Mouse (Mus musculus) embryonic facial prominence, embryonic 14.5 days (tissue): Measurements from ENCODE around the gene Hnrnpr. TPM values are rescaled to one million over a fixed set of nuclear protein-coding genes. Genes with fewer than 3 reads are reported as not detected.

ENCODE experiments used
- ATAC-seq: fragments of 200-750 bp; cut with Nextera tagmentation; 2 replicates; pipeline ENCODE4 v1.8.0; 2017; ENCODE audit warnings: low read depth, moderate number of reproducible peaks, moderate TSS enrichment
- DNase-seq: peaks from one replicate; pipeline ENCODE4 v3.0.0-alpha.2; 2015; ENCODE audit warnings: low spot score
- H3K27ac ChIP-seq: fragments of 300-500 bp; sonication (generic); replicated peaks from 2 replicates; pipeline ENCODE4 v1.5.1; 2014; ENCODE audit warnings: low read depth, mild to moderate bottlenecking, low read length, moderate library complexity
- H3K27me3 ChIP-seq: fragments of 300-500 bp; sonication (generic); replicated peaks from 2 replicates; pipeline ENCODE4 v1.6.1; 2014; ENCODE audit warnings: low read length; ENCODE audit not compliant: control insufficient read depth, insufficient read depth
- H3K36me3 ChIP-seq: fragments of 300-500 bp; sonication (generic); 2 replicates; pipeline ENCODE4 v1.6.1; 2014; ENCODE audit warnings: low read length, mixed read lengths; ENCODE audit not compliant: control insufficient read depth, insufficient read depth
- H3K4me1 ChIP-seq: fragments of 300-500 bp; sonication (generic); 2 replicates; pipeline ENCODE4 v1.6.1; 2014; ENCODE audit warnings: antibody characterized with exemption, low read length; ENCODE audit not compliant: control insufficient read depth, insufficient read depth
- H3K4me2 ChIP-seq: fragments of 300-500 bp; sonication (generic); 2 replicates; pipeline ENCODE4 v1.6.1; 2014; ENCODE audit warnings: low read depth, mild to moderate bottlenecking, low read length, moderate library complexity, mixed read lengths
- H3K4me3 ChIP-seq: fragments of 300-500 bp; sonication (generic); 2 replicates; pipeline ENCODE4 v1.5.1; 2014; ENCODE audit warnings: low read depth, mild to moderate bottlenecking, low read length
- H3K9ac ChIP-seq: fragments of 300-500 bp; sonication (generic); 2 replicates; pipeline ENCODE4 v1.6.1; 2014; ENCODE audit warnings: low read depth, mild to moderate bottlenecking, low read length, moderate library complexity, mixed read lengths
- H3K9me3 ChIP-seq: fragments of 300-500 bp; sonication (generic); 2 replicates; pipeline ENCODE4 v1.6.1; 2016; ENCODE audit warnings: low read length; ENCODE audit not compliant: control insufficient read depth
- WGBS: fragments of 180-500 bp; shearing (Covaris S2); extraction: QIAGEN DNeasy Blood & Tissue Kit; methylation state at CpG from one replicate; pipeline ENCODE4 v1.1.7; 2014; 5-methylcytosine and 5-hydroxymethylcytosine counted together
- polyA plus RNA-seq: library from polyadenylated mRNA; unstranded; fragments of >200 nt; fragmentation: Nextera tagmentation; extraction: Ambion mirVana; gene quantifications from 2 replicates; pipeline ENCODE4 v1.2.1, GENCODE M21; 2014

The Hnrnpr gene
- polyA plus RNA-seq, 1 experiment from 2014 or later: 126 TPM

DNA sequence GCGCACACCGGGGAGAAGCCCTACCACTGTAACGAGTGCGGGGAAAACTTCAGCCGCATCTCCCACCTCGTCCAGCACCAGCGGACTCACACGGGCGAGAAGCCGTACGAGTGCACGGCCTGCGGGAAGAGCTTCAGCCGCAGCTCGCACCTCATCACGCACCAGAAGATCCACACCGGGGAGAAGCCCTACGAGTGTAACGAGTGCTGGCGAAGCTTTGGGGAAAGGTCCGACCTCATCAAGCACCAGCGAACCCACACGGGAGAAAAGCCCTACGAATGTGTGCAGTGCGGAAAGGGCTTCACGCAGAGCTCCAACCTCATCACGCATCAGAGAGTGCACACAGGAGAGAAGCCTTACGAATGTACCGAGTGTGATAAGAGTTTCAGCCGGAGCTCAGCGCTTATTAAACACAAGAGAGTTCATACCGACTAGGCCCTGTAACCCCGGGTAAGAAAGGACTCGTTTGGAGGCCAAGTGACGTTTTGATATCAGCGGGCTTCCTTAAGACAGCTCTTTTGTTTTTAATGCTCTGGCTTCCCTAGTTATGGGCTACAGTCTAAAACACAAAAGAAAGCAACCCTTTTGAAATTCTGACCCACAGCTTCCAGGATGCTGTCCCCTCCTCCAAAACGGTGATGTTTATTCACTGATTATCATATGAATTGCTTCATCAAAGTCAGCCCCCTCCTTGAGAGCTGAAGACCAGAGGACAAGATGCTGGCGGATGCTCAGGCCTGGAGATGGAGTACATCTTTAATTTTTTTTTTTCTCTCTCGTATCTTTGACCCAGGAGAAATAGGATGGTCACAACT, 19.8 kb upstream of the Hnrnpr start:
- Histone ChIP-seq H3K36me3 (peaks cover 81% of the 10 kb centered on the region), H3K9me3 (no peaks in the 10 kb centered on the region; the same call in 1 of the 2 replicates), H3K27me3 (peaks cover 10% of the 10 kb centered on the region), H3K4me1 (peaks cover 11% of the 10 kb centered on the region), H3K9ac (no peak overlapping the region), H3K4me3 (no peak overlapping the region), H3K4me2 (no peak overlapping the region), H3K27ac (no peak overlapping the region)
- ATAC-seq (no peak), DNase-seq (no peak)
- 69% methylated on average over 39 of the region's 39 CpGs for WGBS

DNA sequence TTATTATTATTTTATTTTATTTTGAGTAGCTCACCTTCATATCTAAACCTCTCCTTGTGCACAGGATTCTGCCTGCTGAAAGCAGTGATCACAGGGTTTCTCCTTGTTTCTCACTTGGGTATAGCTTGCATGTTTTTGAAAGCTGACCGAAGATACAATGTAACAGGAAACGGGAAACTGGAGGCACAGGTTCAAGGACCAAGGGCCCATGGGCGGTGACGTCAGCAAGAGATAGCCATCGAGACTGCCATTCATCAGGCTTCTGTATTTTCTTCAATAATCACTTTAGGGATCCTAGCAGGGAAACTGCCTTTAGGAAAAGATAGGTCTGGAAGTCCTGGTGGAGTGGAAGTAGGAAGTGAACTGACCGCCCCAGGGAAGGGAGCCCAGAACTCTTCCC, 19.1 kb upstream of the Hnrnpr start:
- no peak for ATAC-seq
- no peak overlapping the region for H3K27ac ChIP-seq
- no peaks in the 10 kb centered on the region; the same call in 1 of the 2 replicates for H3K9me3 ChIP-seq
- no peak overlapping the region for H3K4me2 ChIP-seq
- no peak for DNase-seq
- 87% methylated on average over 6 of the region's 6 CpGs for WGBS
- no peak overlapping the region for H3K9ac ChIP-seq
- no peak overlapping the region for H3K4me3 ChIP-seq
- peaks cover 6% of the 10 kb centered on the region for H3K4me1 ChIP-seq
- H3K27me3 ChIP-seq: peaks cover 10% of the 10 kb centered on the region
- H3K36me3 ChIP-seq: peaks cover 81% of the 10 kb centered on the region

DNA sequence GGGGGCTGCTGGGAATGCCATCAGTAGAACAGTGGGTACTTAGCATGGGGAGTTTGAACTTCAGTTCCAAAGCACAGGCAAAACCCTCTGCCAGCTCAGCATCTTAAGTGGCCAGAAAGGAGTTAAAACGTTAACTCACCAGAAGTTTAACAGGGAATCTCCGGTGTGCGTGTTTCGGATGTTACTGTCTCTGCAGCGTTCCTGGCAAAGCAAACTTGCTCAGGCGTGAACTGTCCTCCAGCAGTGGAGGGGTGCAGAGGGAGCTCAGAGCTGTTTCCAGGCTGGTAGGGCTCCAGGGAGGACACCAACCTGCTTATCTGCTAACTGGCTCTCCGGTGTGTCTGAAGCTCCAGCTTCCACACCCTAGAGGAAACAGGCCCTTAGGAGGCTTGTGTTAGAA, 14.8 kb upstream of the Hnrnpr start:
- no peak for ATAC-seq
- no peak overlapping the region for H3K4me3 ChIP-seq
- no peak overlapping the region for H3K9ac ChIP-seq
- H3K4me2 ChIP-seq: no peak overlapping the region
- peaks cover 40% of the 10 kb centered on the region for H3K36me3 ChIP-seq
- H3K4me1 ChIP-seq: no peaks in the 10 kb centered on the region
- DNase-seq: no peak
- no peaks in the 10 kb centered on the region for H3K9me3 ChIP-seq
- no peak overlapping the region for H3K27ac ChIP-seq
- no peaks in the 10 kb centered on the region for H3K27me3 ChIP-seq
- 68% methylated on average over 7 of the region's 7 CpGs for WGBS

DNA sequence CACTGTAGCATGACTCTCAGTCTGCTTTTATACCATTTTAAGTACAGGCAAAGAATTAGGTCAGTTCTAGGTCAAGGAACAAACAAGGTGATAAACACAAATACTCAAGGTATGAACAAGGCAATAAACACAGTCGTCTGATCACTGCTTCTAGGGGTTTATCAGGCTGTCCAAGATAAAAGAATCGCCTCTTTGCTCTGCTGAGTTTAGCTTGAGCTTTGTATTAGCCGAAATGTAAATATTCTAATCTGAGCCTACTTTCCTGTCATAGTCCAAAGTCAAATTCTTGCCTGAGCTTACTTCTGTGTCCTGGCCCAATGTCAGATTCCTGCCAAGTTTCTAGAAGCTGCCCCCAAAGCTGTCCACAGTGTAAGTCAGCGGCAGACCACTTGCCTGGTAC, 8.3 kb upstream of the Hnrnpr start:
- Histone ChIP-seq H3K27me3 (no peaks in the 10 kb centered on the region), H3K4me3 (no peak overlapping the region), H3K9ac (no peak overlapping the region), H3K9me3 (no peaks in the 10 kb centered on the region), H3K27ac (no peak overlapping the region), H3K4me1 (no peaks in the 10 kb centered on the region), H3K36me3 (no peaks in the 10 kb centered on the region), H3K4me2 (no peak overlapping the region)
- ATAC-seq (no peak), DNase-seq (no peak)
- 82% methylated on average over 4 of the region's 4 CpGs for WGBS

DNA sequence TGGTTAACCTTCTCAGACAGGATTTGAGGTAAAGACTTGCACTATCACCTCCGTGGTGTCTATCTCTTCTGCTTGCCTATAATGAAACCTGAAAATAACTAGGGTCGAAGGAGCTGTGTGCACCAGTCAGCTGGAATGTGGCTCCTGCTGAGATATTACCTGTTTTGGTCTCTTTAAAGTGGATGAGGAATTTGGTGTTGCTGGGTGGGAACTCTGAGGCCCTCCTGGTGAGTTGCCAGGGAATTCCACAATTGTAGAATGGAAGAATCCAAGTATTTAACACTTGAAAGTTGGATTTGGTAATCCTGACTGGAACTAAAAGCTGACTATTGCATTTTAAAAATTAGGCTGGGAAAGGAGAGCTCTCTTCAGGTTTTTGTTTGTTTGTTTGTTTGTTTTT, 6.6 kb upstream of the Hnrnpr start:
- no peak overlapping the region for H3K4me2 ChIP-seq
- H3K4me3 ChIP-seq: no peak overlapping the region
- no peaks in the 10 kb centered on the region for H3K9me3 ChIP-seq
- no peaks in the 10 kb centered on the region for H3K27me3 ChIP-seq
- no peaks in the 10 kb centered on the region for H3K4me1 ChIP-seq
- H3K36me3 ChIP-seq: no peaks in the 10 kb centered on the region
- peak; percentile 31 for DNase-seq
- no peak overlapping the region for H3K27ac ChIP-seq
- H3K9ac ChIP-seq: no peak overlapping the region
- ATAC-seq: no peak
- 26% methylated on average over 2 of the region's 2 CpGs for WGBS

DNA sequence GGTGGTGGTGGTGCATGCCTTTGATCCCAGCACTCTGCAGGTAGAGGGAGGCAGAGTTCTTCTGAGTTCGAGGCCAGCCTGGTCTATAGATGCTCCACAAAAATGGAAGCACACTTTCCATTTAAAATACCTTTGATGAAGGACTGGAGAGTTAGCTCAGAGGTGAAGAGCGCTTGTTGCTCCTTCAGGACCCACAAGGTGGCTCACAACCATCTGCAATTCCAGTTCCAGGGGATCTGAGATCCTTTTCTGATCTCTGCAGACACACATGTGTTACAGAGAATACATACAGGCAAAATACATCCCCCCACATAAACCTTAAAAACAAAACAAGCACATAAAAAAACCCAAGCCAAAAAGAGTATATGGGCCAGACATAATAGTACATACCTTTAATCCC, 2.4 kb upstream of the Hnrnpr start:
- WGBS: 71% methylated on average over 2 of the region's 2 CpGs

DNA sequence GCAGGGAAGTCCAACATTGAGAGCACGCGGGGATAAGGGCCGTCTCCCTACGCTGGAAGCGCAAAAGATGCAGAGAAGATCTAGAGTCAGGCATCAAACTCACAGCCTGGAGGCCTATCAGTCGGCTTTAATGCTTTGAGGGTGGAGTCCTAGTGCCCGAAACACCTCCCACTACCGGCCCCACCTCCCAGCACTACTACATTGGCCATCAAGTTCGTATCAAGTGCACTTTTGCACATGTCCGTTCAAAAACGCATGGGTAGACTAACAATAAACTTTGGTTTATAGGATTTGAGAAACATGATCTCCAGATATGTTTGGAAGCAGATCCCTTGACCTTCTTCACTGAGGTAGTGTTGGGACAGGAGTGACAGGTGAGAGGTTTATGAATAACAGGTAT, 962 bp upstream of the Hnrnpr start:
- DNase-seq (peak; percentile 82), ATAC-seq (no peak; the same call in 1 of the 2 replicates)
- 4% methylated on average over 11 of the region's 11 CpGs for WGBS
- Histone ChIP-seq H3K36me3 (no peaks in the 10 kb centered on the region), H3K4me3 (peak overlapping the region; percentile 98), H3K4me1 (peaks cover 25% of the 10 kb centered on the region), H3K9me3 (no peaks in the 10 kb centered on the region), H3K4me2 (peak overlapping the region; percentile 61), H3K27ac (peak overlapping the region; percentile 94), H3K9ac (peak overlapping the region; percentile 99; the same call in 1 of the 2 replicates), H3K27me3 (no peaks in the 10 kb centered on the region)

More for the DNA sequence above, 2.4 kb upstream of the Hnrnpr start:
- Histone ChIP-seq H3K27ac (no peak overlapping the region), H3K9ac (no peak overlapping the region), H3K36me3 (no peaks in the 10 kb centered on the region), H3K4me3 (no peak overlapping the region), H3K27me3 (no peaks in the 10 kb centered on the region), H3K9me3 (no peaks in the 10 kb centered on the region), H3K4me1 (peaks cover 14% of the 10 kb centered on the region), H3K4me2 (no peak overlapping the region)
- no peak for ATAC-seq
- no peak for DNase-seq

DNA sequence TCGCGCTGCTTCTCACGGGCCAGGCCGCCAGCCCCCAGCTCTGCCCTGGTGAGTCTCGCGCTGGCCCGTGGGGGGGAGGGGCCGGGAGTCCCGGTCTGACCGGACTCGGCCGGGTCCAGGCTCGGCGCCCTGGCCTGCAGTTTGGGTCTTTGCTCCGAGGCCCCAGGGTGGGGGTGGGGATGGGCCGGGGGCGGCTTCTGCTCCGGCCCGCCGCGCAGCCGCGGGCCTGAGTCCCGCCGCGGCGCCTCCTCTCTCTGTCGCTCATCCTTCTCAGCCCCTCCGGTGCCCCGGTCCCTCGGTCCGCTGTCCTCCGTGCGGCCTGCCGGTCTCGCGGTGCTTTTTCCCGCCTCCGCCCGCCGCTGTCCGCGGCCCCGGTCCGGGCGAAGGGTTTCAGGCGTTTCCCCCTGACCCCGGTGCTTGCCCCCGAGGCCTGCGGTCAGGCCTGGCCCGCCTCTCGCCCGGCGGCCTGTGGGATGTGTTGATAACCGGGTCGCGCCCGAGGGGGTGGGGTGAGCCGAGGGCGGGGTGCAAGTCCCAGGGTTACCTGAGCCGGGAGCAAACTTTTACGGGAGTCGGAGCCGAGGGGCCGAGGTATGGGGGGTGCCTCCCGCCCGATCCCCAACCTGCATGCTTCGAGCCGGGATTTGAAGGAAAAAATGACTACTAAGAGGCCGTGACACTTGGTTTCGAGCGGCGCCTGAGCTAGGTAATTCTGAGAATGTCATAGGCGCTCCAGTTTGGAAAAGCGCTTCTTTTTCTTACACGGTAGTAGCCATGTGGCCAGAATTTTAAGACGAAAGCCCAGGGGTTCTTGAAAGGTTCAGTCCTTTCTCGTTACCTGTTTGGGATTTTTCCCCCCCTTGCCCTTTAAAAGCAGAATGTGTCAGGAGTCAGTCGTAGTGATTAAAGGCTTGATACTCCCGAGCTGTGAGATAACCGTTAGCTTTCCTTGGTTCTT, 579 bp downstream of the Hnrnpr start:
- peak overlapping the region; percentile 94 for H3K27ac ChIP-seq
- WGBS: under 1% methylated on average over 46 of the region's 81 CpGs
- peak; percentile 60 for DNase-seq

More for the DNA sequence above, 579 bp downstream of the Hnrnpr start:
- Histone ChIP-seq H3K4me3 (peak overlapping the region; percentile 98), H3K9me3 (no peaks in the 10 kb centered on the region), H3K27me3 (no peaks in the 10 kb centered on the region), H3K36me3 (peaks cover 2% of the 10 kb centered on the region), H3K4me1 (peaks cover 29% of the 10 kb centered on the region), H3K9ac (peak overlapping the region; percentile 99), H3K4me2 (peak overlapping the region; percentile 66)
- no peak for ATAC-seq
